Mouse (Mus musculus) embryonic stem cell, embryonic (primary cell): ENCODE results near the gene Ppp1cc.

Experiments used
- CTCF ChIA-PET, 4 experiments: fragments of 300-600 bp in 2 of 4; fragments of 350-600 bp in 2 of 4; sonication (Branson Sonifier 250); formaldehyde crosslinking; loops; one replicate each; lab custom pipeline; 2022; ENCODE audit warnings: inconsistent platforms in 2 of 4; lab: Charles Lee
- POLR2A ChIA-PET, 4 experiments: fragments of 300-600 bp in 2 of 4; fragments of 350-600 bp in 2 of 4; sonication (Branson Sonifier 250); formaldehyde crosslinking; loops; one replicate each; lab custom pipeline; 2022; ENCODE audit warnings: antibody characterized with exemption in 4 of 4, inconsistent platforms in 1 of 4; lab: Charles Lee

Ppp1cc gene

DNA sequence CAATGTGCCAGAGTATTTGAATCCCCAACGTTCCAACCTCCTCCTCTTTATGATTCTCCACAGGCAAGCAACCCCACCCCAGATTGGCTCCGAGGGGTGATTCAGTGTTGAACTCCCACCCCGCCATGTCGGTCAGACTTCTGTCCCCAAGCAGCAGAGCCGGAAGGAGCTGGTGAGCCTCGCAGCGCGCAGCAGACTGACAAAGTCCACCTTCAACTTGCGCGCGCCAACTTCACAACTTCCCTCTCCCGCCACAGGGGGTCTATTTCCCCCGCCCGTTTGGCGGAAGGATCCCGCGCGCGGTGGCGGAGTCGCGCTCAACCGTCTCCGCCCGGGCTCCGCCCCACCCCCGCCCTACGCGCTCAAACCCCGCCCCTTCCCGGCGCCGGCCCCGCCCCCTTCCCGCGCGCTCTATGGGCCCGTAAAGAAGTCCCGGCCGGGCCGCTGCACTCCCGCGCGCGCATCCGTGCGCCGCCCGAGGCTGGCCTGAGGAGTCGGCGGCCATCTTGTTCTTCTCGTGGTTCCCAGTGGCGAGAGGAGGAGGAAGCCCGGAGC is at the start of gene Ppp1cc:
Gene Ppp1cc (plus strand): TSS at position 452 of the 555 bp plus-strand sequence.
- CTCF ChIA-PET = interaction anchor here (0.6 to 1.6 kb wide), 11 partner anchors 14 to 888 kb away, joined by 3 to 7 read pairs (median 4); no protein-coding TSS in a partner anchor
- POLR2A ChIA-PET = interaction anchor here (0.6 to 4.7 kb wide), 51 partner anchors 8 to 265 kb away, joined by 3 to 132 read pairs (median 6); partner anchors contain the start of genes Rad9b (in 2 of the 4), Tctn1 (in 2 of the 4) and Vps29 (in 2 of the 4)

DNA sequence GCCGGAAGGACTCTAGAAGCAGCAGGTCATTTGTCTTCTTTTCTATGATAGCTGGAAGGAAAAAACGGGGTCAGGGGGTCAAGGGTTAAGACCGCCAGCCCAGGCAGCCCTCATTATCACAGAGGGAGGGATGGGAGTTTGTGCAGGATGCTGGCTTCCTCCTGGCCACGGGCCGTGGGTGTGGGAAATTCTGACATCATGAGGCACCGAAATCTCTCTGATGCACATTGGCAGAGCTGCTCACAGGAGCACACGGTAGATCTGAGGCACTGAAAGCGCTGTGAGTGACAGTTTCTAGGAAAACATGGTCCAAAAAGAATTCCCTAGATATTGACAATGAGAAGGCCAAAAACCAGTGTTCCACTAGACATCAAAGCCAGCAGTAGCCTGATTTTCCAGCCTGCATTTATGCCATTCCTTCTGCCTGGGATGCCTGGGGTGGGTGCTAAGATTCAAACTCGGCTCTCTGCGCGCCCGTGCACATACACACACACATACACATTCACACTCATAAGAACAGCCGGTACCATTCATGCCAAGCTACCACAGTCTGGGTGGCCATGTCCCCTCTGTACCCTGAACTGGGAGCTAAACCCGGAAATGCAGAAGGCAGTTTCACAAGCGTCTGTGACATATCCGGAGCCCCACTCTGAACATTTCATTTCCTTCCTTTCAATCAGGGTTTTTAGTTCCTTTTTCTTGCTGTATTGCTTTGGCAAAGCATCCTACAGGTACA is 48.6 kb upstream of the Ppp1cc start:
- ChIA-PET POLR2A (interaction anchor here in 1 of 4 experiments (1.6 kb wide), 1 partner anchor 29 kb away, joined by 3 read pairs; no protein-coding TSS in a partner anchor), CTCF (interaction anchor here in 1 of 4 experiments (0.5 to 2.6 kb wide), 4 partner anchors 16 to 885 kb away, joined by 3 to 10 read pairs (median 4); no protein-coding TSS in a partner anchor)

DNA sequence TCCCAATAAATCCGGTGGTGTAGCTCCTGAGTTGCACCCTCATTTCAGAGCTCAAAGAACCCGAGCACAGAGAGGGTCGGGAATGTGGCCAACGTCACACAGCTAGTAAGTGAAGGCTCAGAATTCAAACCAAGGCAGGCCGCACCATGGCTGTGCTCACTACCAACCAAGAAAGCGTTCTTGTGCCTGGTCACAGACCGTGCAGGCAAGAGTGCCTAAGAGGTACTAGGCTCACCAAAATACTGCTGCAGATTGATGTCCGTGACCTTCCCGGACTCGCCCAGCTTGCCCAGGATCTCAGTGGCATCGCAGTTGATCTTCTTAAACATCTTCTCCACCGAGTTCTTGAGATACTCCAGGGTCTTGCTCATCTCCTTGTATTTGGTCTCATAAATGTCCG is 47.5 kb upstream of the Ppp1cc start:
- ChIA-PET CTCF (interaction anchor here in 3 of 4 experiments (0.6 to 2.6 kb wide), 14 partner anchors 10 to 1039 kb away, joined by 3 to 10 read pairs (median 4); partner anchors contain the start of gene Myl2 (in 1 of the 3)), POLR2A (interaction anchor here in 3 of 4 experiments (0.5 to 2.4 kb wide), 12 partner anchors 8 to 243 kb away, joined by 3 to 10 read pairs (median 4); partner anchors contain the start of genes Ppp1cc (in 1 of the 3), Rad9b (in 1 of the 3) and Vps29 (in 1 of the 3))

GRCm38 (mm10) chr5:122111091-122111932 is 46.8 kb upstream of the Ppp1cc start:
- ChIA-PET POLR2A (interaction anchor here in 3 of 4 experiments (0.5 to 2.4 kb wide), 24 partner anchors 8 to 260 kb away, joined by 3 to 10 read pairs (median 4); partner anchors contain the start of genes Gpn3 (in 1 of the 3), Myl2 (in 1 of the 3), Ppp1cc (in 1 of the 3) and Rad9b (in 1 of the 3)), CTCF (interaction anchor here (0.5 to 2.6 kb wide), 19 partner anchors 10 to 1038 kb away, joined by 3 to 10 read pairs (median 5); partner anchors contain the start of genes Myl2 (in 1 of the 4) and Tctn1 (in 1 of the 4))

DNA sequence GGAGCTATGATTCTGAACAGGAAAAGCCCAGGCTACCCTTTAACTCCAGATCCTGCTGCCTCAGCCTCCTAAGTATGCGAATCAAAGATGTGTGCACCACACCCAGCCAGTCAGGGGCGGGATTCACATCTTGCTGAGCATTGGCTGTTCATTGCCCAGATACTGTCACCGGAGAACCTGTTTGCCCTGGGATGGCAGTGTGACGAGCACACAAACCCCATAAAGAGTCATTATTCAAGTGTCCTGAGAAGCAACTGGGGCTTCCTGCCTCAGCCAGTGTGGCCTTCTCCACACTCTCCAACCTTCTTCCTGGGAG is 46.2 kb upstream of the Ppp1cc start:
- ChIA-PET POLR2A (interaction anchor here (0.6 to 2.4 kb wide), 23 partner anchors 9 to 260 kb away, joined by 3 to 10 read pairs (median 4); partner anchors contain the start of genes Gpn3 (in 1 of the 4), Myl2 (in 1 of the 4), Ppp1cc (in 1 of the 4) and Tctn1 (in 1 of the 4)), CTCF (interaction anchor here (0.5 to 2.6 kb wide), 13 partner anchors 17 to 297 kb away, joined by 3 to 10 read pairs (median 5); partner anchors contain the start of gene Tctn1 (in 1 of the 4))

DNA sequence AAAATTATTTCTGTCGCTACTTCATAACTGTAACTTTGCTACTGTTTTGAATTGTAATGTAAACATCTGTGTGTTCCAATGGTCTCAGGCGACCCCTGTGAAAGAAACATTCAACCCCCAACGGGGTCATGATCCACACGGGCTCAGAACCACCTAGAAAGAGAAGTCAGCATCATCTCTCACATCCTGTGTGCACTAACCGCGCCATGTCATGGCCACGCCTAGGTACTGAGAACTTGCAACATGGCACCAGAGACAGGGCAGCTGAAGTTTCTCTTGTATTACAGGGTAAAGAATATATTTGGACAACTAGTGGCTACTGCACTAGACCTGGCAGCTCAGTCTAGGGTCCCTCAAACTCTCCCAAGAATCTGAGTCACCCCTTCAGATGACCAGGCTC is 44.6 kb upstream of the Ppp1cc start:
- ChIA-PET POLR2A (interaction anchor here in 1 of 4 experiments (0.6 kb wide), 1 partner anchor 194 kb away, joined by 5 read pairs; no protein-coding TSS in a partner anchor), CTCF (interaction anchor here in 1 of 4 experiments (0.6 kb wide), 1 partner anchor 151 kb away, joined by 3 read pairs; the partner anchor contains the start of gene Tctn1)

DNA sequence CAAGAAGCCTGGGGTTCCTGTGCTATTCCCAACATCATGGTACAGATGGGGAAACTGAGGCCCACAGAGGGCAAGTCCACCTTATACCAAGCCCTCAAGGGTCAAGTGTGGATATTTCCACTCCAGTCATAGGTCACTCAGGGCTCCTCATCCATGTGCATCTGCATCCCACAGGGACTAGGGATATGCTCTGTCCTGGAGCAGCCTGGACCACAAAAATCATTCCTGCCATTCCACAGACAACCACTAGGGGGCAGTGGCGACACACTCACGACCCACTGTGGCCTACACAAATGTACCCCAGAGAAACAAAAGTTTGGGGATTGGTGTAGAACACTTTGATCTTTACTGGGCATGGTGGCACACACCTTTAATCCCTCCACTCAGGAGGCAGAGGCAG is 43.9 kb upstream of the Ppp1cc start:
- POLR2A ChIA-PET = interaction anchor here in 1 of 4 experiments (0.7 kb wide), 1 partner anchor 1591 kb away, joined by 6 read pairs; no protein-coding TSS in a partner anchor
- CTCF ChIA-PET = interaction anchor here in 2 of 4 experiments (0.6 to 0.7 kb wide), 4 partner anchors 192 to 456 kb away, joined by 3 to 4 read pairs (median 4); partner anchors contain the start of gene Arpc3 (in 1 of the 2)

DNA sequence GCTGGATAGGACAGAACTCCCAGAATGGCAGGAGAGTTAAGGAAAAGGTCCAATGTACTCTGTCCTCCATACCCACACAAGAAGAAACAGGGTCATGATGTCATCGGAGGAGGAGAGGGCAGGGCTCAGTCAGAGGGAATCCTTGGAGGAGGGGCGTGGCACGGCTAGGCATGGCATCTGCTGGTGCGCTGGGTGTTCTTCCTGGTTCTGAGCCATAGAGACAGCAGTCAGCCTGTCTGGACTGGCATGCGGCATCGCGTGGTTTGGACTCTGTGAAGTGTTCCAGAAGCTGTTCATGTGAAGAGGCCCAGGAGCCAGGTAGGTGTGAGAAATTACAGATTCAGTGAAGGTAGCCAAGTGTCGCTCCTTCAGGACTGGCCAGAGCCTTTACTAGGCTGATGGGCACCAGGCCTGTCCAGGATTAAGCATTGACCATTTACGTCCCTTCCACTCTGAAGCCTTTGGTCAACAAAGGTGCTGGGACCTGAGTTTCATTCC is 42.8 kb upstream of the Ppp1cc start:
- ChIA-PET CTCF (interaction anchor here in 2 of 4 experiments (1.0 to 1.9 kb wide), 3 partner anchors 24 to 179 kb away, joined by 4 to 7 read pairs (median 4); no protein-coding TSS in a partner anchor), POLR2A (interaction anchor here in 1 of 4 experiments (0.7 kb wide), 1 partner anchor 170 kb away, joined by 3 read pairs; no protein-coding TSS in a partner anchor)

DNA sequence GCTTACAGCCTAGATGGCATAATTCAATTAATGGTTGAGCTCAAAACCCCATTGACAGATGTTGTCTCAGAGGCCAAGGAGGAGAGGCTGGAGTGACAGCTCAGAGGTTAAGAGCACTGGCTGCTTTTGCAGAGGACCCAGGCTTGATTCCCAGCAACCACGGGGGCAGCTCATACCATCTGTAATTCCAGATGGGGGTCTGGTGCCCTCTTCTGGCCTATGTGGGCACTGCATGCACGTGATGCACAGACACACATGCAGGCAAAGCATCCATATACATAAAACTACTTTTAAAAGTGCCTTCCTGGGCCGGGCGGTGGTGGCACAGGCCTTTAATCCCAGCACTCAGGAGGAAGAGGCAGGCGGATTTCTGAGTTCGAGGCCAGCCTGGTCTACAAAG is 41.8 kb upstream of the Ppp1cc start:
- ChIA-PET CTCF (interaction anchor here (0.5 to 2.3 kb wide), 53 partner anchors 9 to 281 kb away, joined by 3 to 22 read pairs (median 4); partner anchors contain the start of genes Myl2 (in 2 of the 4), Tctn1 (in 2 of the 4), Rad9b (in 1 of the 4) and Sh2b3 (in 1 of the 4)), POLR2A (interaction anchor here in 3 of 4 experiments (0.6 to 1.6 kb wide), 9 partner anchors 11 to 314 kb away, joined by 3 to 8 read pairs (median 3); no protein-coding TSS in a partner anchor)

GRCm38 (mm10) chr5:122125211-122125760 is 32.8 kb upstream of the Ppp1cc start:
- ChIA-PET POLR2A (interaction anchor here in 1 of 4 experiments (1.0 to 1.3 kb wide), 2 partner anchors 50 to 103 kb away, joined by 3 to 8 read pairs; no protein-coding TSS in a partner anchor), CTCF (interaction anchor here in 3 of 4 experiments (0.6 to 1.3 kb wide), 4 partner anchors 9 to 36 kb away, joined by 3 to 4 read pairs (median 3); no protein-coding TSS in a partner anchor)

DNA sequence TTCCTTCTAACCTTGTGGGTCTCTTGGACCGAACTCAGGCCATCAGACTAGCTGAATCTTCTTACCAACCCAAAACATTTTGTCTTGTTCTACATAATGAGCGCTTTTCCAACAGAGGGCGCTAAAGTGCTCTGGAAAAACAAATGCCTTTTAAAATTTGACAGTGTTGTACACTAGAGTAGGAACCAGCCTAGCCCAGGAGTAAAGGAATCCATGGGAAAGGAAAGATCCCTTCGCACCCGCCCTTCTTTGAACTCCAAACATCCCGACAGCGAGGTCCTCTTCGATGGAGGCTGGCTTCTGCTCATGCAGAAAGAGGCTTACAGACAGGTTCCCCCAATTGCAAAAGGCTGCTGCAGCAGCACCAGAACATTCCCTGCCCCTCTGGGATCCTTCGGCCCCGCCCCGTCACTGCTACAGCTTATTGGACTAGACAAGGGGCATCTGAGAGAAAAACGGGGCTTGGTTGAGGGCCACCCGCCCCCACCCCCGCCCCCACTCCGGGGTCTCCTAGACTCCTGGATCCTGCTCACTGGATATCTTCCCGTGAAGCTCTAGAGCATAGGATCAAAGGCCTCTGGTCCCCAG is 28.9 kb upstream of the Ppp1cc start:
- ChIA-PET POLR2A (interaction anchor here in 3 of 4 experiments (0.5 to 8.3 kb wide), 34 partner anchors 8 to 398 kb away, joined by 3 to 91 read pairs (median 4); partner anchors contain the start of genes Ppp1cc (in 3 of the 3), Ccdc63 (in 1 of the 3) and Tctn1 (in 1 of the 3)), CTCF (interaction anchor here (0.5 to 7.6 kb wide), 60 partner anchors 9 to 1220 kb away, joined by 3 to 118 read pairs (median 4); partner anchors contain the start of genes Tctn1 (in 4 of the 4), Ppp1cc (in 2 of the 4) and Ccdc63 (in 1 of the 4))

DNA sequence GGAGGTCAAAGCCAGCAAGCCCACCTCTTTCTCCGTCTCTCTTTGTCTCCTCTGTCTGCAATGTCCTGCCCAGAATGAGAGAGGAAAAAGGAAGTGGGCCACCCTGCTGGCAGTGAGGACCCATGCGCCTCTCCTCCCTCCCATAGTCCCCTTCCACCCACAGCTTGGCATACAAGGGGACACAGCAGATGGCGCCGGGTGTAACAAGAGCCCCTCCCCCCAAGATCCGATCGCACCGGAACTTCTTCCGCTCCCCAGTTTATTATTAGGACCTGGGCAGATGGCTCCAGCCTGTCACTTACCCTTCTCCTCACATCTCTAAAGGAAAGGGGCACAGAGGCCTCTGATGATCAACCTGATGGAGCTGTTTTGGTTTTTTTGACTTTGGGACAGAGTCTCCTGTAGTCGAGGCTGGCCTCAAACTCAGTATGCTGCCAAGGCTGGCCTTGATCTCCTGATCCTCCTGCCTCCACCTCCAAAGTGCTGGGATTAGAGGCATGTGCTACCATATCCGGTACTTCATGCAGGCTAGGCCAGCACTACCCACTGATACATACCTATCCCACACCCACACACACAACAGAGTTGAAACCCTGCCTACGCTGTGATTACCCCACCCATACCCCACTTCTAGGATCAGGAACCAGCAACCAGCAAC is 27.6 kb upstream of the Ppp1cc start:
- CTCF ChIA-PET = interaction anchor here in 3 of 4 experiments (0.8 to 7.6 kb wide), 12 partner anchors 14 to 259 kb away, joined by 3 to 118 read pairs (median 4); partner anchors contain the start of genes Ccdc63 (in 1 of the 3) and Tctn1 (in 1 of the 3)
- POLR2A ChIA-PET = interaction anchor here in 2 of 4 experiments (0.9 to 8.3 kb wide), 10 partner anchors 13 to 213 kb away, joined by 3 to 91 read pairs (median 6); partner anchors contain the start of genes Ccdc63 (in 1 of the 2) and Ppp1cc (in 1 of the 2)

GRCm38 (mm10) chr5:122131076-122132051 is 26.7 kb upstream of the Ppp1cc start:
- CTCF ChIA-PET = interaction anchor here (0.5 to 7.6 kb wide), 74 partner anchors 8 to 1567 kb away, joined by 3 to 118 read pairs (median 4); partner anchors contain the start of genes Ccdc63 (in 2 of the 4), Ppp1cc (in 2 of the 4) and Tctn1 (in 1 of the 4)
- POLR2A ChIA-PET = interaction anchor here (0.5 to 8.4 kb wide), 54 partner anchors 10 to 294 kb away, joined by 3 to 99 read pairs (median 4); partner anchors contain the start of genes Ppp1cc (in 3 of the 4), Ccdc63 (in 2 of the 4), Sh2b3 (in 2 of the 4) and Fam216a (in 1 of the 4)
